Mouse (Mus musculus): ENCODE results near the gene Lkaaear1. TPM values are rescaled to one million over a fixed set of nuclear protein-coding genes. Genes with fewer than 3 reads are reported as not detected.

The Lkaaear1 gene
- polyA plus RNA-seq, 1 experiment from 2014 or later = not detected

DNA sequence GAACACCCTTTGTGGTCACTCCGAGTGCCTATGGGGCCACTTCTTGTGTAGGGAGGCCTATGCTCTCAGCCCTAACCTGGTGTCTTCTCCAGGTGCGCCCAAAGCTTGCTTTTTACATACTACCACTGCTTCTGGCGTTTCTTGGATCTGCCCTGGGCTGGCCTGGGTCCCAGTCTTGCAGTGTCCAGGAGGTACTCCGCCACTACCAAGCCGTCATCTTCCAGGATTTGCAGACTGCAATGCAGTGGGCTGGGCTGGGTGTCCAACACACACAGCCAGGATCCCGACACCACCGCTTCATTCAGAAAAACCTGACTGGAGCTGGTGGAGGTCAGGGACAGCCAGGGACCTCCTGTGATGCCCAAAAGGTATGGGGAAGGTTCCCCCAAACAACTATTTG is 39.7 kb downstream of the Lkaaear1 start:
- Histone ChIP-seq H3K27ac (ENCODE audit: low read depth, low read length) (no peak overlapping the region), H3K4me3 (ENCODE audit: low read depth, low read length) (no peak overlapping the region), H3K27me3 (ENCODE audit: control insufficient read depth, insufficient read depth, low read length) (no peaks in the 10 kb centered on the region), H3K9ac (ENCODE audit: low read length) (no peak overlapping the region), H3K36me3 (ENCODE audit: control insufficient read depth, insufficient read depth, low read length) (no peaks in the 10 kb centered on the region; the same call in 1 of the 2 replicates), H3K4me2 (ENCODE audit: low read depth, low read length, severe bottlenecking) (no peak overlapping the region), H3K9me3 (ENCODE audit: control insufficient read depth, low read length) (no peaks in the 10 kb centered on the region), H3K4me1 (replicated peaks; ENCODE audit: control insufficient read depth, insufficient read depth, low read length) (no peaks in the 10 kb centered on the region)
- WGBS = 85% methylated on average over 7 of the region's 7 CpGs
- ATAC-seq (replicated peaks; ENCODE audit: low FRiP score) (no peak), DNase-seq (ENCODE audit: low spot score) (no peak)

DNA sequence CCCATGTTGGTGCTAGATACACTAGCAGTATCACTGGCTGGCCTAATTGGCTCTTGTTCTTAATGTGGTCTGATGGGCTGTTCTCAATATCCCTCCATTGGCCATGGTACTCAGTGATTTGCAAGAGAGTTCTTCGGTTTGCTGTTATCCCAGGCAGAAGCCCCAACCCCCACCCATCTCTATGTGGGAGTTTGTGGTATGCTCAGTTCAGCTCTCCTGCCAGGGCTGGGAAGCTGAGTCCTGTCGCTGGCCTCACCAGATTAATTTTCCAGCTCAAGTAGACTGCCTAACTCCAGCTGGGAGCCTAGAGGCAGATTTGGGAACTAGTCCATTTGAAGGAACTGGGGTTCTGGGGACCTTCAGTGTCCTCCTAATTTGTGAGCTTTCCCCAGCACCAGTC is 40.8 kb downstream of the Lkaaear1 start:
- no peaks in the 10 kb centered on the region for H3K4me1 ChIP-seq (replicated peaks; ENCODE audit: control insufficient read depth, insufficient read depth, low read length)
- no peaks in the 10 kb centered on the region for H3K27me3 ChIP-seq (ENCODE audit: control insufficient read depth, insufficient read depth, low read length)
- DNase-seq (ENCODE audit: low spot score) (no peak), ATAC-seq (replicated peaks; ENCODE audit: low FRiP score) (no peak)
- no peak overlapping the region for H3K4me3 ChIP-seq (ENCODE audit: low read depth, low read length)
- H3K27ac ChIP-seq (ENCODE audit: low read depth, low read length) = no peak overlapping the region
- H3K9me3 ChIP-seq (ENCODE audit: control insufficient read depth, low read length) = no peaks in the 10 kb centered on the region
- no peak overlapping the region for H3K9ac ChIP-seq (ENCODE audit: low read length)
- H3K4me2 ChIP-seq (ENCODE audit: low read depth, low read length, severe bottlenecking) = no peak overlapping the region
- no peaks in the 10 kb centered on the region; the same call in 1 of the 2 replicates for H3K36me3 ChIP-seq (ENCODE audit: control insufficient read depth, insufficient read depth, low read length)
- 81% methylated on average over 2 of the region's 2 CpGs for WGBS

DNA sequence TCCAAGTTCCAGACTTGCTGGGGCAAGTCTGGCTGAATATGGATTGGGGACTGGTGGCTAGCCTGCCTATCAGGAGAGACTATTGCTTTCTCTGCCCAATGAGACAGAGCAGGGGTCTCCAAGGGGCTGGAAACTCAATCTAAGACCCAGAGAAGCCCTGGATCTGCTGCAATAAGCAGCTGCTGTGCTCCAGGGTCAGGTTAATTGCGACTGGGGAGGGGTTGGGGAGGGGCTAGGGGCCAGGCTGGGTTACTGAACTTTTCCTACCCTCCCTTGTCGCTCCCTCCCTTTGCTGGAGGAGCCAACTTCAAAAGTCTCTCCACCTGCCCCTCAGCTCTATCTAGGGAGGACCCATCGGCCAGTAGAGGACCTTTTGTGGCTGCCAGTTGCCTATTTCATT is 41.5 kb downstream of the Lkaaear1 start, which contains the start of gene Gm29797:
Gene Gm29797, plus strand, starts transcription at position 301 of the 400 bp plus-strand sequence.
- Histone ChIP-seq H3K4me2 (ENCODE audit: low read depth, low read length, severe bottlenecking) (no peak within 1 kb of the TSS), H3K4me3 (ENCODE audit: low read depth, low read length) (no peak within 1 kb of the TSS), H3K9ac (ENCODE audit: low read length) (no peak within 1 kb of the TSS), H3K9me3 (ENCODE audit: control insufficient read depth, low read length) (no peaks in the 10 kb centered on the region), H3K36me3 (ENCODE audit: control insufficient read depth, insufficient read depth, low read length) (peaks cover 3% of the 10 kb centered on the region; the same call in 1 of the 2 replicates), H3K4me1 (replicated peaks; ENCODE audit: control insufficient read depth, insufficient read depth, low read length) (no peaks in the 10 kb centered on the region), H3K27me3 (ENCODE audit: control insufficient read depth, insufficient read depth, low read length) (no peaks in the 10 kb centered on the region), H3K27ac (ENCODE audit: low read depth, low read length) (no peak within 1 kb of the TSS)
- DNase-seq (ENCODE audit: low spot score) = no peak
- ATAC-seq (replicated peaks; ENCODE audit: low FRiP score) = no peak
- 68% methylated on average over 3 of the region's 3 CpGs for WGBS

DNA sequence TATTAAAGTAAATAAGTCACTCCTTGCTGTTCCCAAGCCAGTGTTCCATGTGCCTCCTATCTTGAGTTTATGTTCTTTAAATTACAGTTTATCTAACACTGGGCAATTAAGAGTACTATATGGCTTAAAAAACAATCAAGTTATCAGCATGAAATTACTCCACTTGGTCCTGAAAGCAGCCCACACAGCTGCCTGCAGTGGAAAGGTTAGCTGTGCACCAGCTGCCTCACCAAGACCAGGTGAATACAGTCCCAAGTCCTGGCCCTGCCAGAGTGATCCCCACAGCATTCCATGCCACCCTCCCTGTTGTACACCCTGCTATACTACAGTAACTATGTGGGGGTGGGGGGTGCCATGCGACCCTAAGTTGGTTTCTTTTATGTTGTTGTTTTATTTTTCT is 44.7 kb downstream of the Lkaaear1 start:
- H3K36me3 ChIP-seq (ENCODE audit: control insufficient read depth, insufficient read depth, low read length) = peaks cover 17% of the 10 kb centered on the region; the same call in 1 of the 2 replicates
- H3K27ac ChIP-seq (ENCODE audit: low read depth, low read length) = no peak overlapping the region
- no peak overlapping the region for H3K9ac ChIP-seq (ENCODE audit: low read length)
- no peaks in the 10 kb centered on the region for H3K4me1 ChIP-seq (replicated peaks; ENCODE audit: control insufficient read depth, insufficient read depth, low read length)
- H3K9me3 ChIP-seq (ENCODE audit: control insufficient read depth, low read length) = no peaks in the 10 kb centered on the region
- WGBS = 88% methylated on average over 1 of the region's 1 CpGs
- no peak overlapping the region for H3K4me2 ChIP-seq (ENCODE audit: low read depth, low read length, severe bottlenecking)
- H3K4me3 ChIP-seq (ENCODE audit: low read depth, low read length) = no peak overlapping the region
- no peaks in the 10 kb centered on the region for H3K27me3 ChIP-seq (ENCODE audit: control insufficient read depth, insufficient read depth, low read length)
- ATAC-seq (replicated peaks; ENCODE audit: low FRiP score) (no peak), DNase-seq (ENCODE audit: low spot score) (no peak)

DNA sequence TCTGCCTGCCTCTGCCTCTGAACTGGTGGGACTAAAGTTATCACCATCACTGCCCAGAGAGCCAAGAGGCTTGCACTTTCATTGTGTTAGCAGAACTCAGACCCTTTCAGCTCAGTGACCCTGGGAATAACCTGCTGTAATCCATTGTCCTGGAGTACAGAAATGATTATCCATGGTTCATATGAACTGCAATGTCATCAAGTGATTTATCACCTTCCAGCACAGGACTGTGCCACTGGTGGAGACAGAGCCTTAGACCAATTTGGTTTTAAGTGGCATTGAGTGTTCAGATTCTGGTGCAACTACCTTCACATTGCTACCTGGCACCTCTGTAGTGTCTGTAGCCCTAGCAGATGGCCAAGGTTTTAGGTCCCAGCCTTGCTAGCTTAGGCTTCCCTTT is 45.2 kb downstream of the Lkaaear1 start:
- no peak overlapping the region for H3K27ac ChIP-seq (ENCODE audit: low read depth, low read length)
- DNase-seq (ENCODE audit: low spot score) = no peak
- H3K4me2 ChIP-seq (ENCODE audit: low read depth, low read length, severe bottlenecking) = no peak overlapping the region
- H3K9me3 ChIP-seq (ENCODE audit: control insufficient read depth, low read length) = no peaks in the 10 kb centered on the region
- peaks cover 21% of the 10 kb centered on the region; the same call in 1 of the 2 replicates for H3K36me3 ChIP-seq (ENCODE audit: control insufficient read depth, insufficient read depth, low read length)
- no peaks in the 10 kb centered on the region for H3K27me3 ChIP-seq (ENCODE audit: control insufficient read depth, insufficient read depth, low read length)
- no peaks in the 10 kb centered on the region for H3K4me1 ChIP-seq (replicated peaks; ENCODE audit: control insufficient read depth, insufficient read depth, low read length)
- H3K9ac ChIP-seq (ENCODE audit: low read length) = no peak overlapping the region
- H3K4me3 ChIP-seq (ENCODE audit: low read depth, low read length) = no peak overlapping the region
- no peak for ATAC-seq (replicated peaks; ENCODE audit: low FRiP score)

DNA sequence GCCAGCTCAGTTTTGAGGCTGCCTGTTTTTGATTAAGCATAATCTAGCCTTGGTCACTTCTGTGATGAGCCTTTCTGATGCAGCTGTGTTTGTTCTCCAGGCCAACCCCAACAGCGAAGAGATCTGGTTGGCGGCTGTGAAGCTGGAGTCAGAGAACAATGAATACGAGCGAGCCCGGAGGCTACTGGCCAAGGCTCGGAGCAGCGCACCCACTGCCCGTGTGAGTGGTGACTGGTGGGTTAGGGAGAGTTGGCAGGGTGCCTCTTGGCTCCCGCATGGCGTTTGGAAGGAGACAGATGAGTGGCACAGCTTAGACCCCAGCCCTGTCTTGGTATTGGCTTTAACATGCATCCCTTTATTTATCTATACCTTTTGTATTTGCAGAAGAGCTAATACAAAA is 49.3 kb downstream of the Lkaaear1 start:
- Histone ChIP-seq H3K4me1 (replicated peaks; ENCODE audit: control insufficient read depth, insufficient read depth, low read length) (no peaks in the 10 kb centered on the region), H3K36me3 (ENCODE audit: control insufficient read depth, insufficient read depth, low read length) (peaks cover 25% of the 10 kb centered on the region; the same call in 1 of the 2 replicates), H3K9ac (ENCODE audit: low read length) (no peak overlapping the region), H3K27me3 (ENCODE audit: control insufficient read depth, insufficient read depth, low read length) (no peaks in the 10 kb centered on the region), H3K27ac (ENCODE audit: low read depth, low read length) (no peak overlapping the region), H3K9me3 (ENCODE audit: control insufficient read depth, low read length) (no peaks in the 10 kb centered on the region), H3K4me3 (ENCODE audit: low read depth, low read length) (no peak overlapping the region), H3K4me2 (ENCODE audit: low read depth, low read length, severe bottlenecking) (no peak overlapping the region)
- 88% methylated on average over 10 of the region's 10 CpGs for WGBS
- no peak for ATAC-seq (replicated peaks; ENCODE audit: low FRiP score)
- DNase-seq (ENCODE audit: low spot score) = no peak

Other genes starting within 250 kb of the Lkaaear1 start
- gene Zbtb46, start 239.0 kb downstream of the Lkaaear1 start, polyA plus RNA-seq (2014; fragmentation: Nextera tagmentation; extraction: Ambion mirVana) = 14.2 and 16.1 TPM in 2 replicates
- 0.15 TPM in 1 of 2 replicates, not detected in the other for gene Abhd16b, start 205.2 kb downstream of the Lkaaear1 start, polyA plus RNA-seq (2014; fragmentation: Nextera tagmentation; extraction: Ambion mirVana)
- gene Tpd52l2, start 201.3 kb downstream of the Lkaaear1 start, polyA plus RNA-seq (2014; fragmentation: Nextera tagmentation; extraction: Ambion mirVana) = 143 and 148 TPM in 2 replicates
- 103 and 104 TPM in 2 replicates for gene Dnajc5, start 178.0 kb downstream of the Lkaaear1 start, polyA plus RNA-seq (2014; fragmentation: Nextera tagmentation; extraction: Ambion mirVana)
- 51.0 and 51.5 TPM in 2 replicates for gene Uckl1, start 113.5 kb downstream of the Lkaaear1 start, polyA plus RNA-seq (2014; fragmentation: Nextera tagmentation; extraction: Ambion mirVana)
- gene Prpf6, start 106.6 kb downstream of the Lkaaear1 start, polyA plus RNA-seq (2014; fragmentation: Nextera tagmentation; extraction: Ambion mirVana) = 76.5 and 82.4 TPM in 2 replicates
- 53.7 and 60.7 TPM in 2 replicates for gene Zfp512b, start 105.6 kb downstream of the Lkaaear1 start, polyA plus RNA-seq (2014; fragmentation: Nextera tagmentation; extraction: Ambion mirVana)
- 52.0 and 58.5 TPM in 2 replicates for gene Samd10, start 99.2 kb downstream of the Lkaaear1 start, polyA plus RNA-seq (2014; fragmentation: Nextera tagmentation; extraction: Ambion mirVana)
- not detected in 2 replicates for gene Gm29797, start 41.4 kb downstream of the Lkaaear1 start, polyA plus RNA-seq (2014; fragmentation: Nextera tagmentation; extraction: Ambion mirVana)
- 15.8 and 18.8 TPM in 2 replicates for gene Sox18, start 26.8 kb downstream of the Lkaaear1 start, polyA plus RNA-seq (2014; fragmentation: Nextera tagmentation; extraction: Ambion mirVana)
- gene Tcea2, start 18.1 kb downstream of the Lkaaear1 start, polyA plus RNA-seq (2014; fragmentation: Nextera tagmentation; extraction: Ambion mirVana) = 21.1 and 22.6 TPM in 2 replicates
- 64.7 and 74.8 TPM in 2 replicates for gene Rgs19, start 4.5 kb downstream of the Lkaaear1 start, polyA plus RNA-seq (2014; fragmentation: Nextera tagmentation; extraction: Ambion mirVana)
- gene Oprl1, start 16.6 kb upstream of the Lkaaear1 start, polyA plus RNA-seq (2014; fragmentation: Nextera tagmentation; extraction: Ambion mirVana) = 12.8 and 15.8 TPM in 2 replicates
- 26.6 and 27.3 TPM in 2 replicates for gene Myt1, start 64.9 kb upstream of the Lkaaear1 start, polyA plus RNA-seq (2014; fragmentation: Nextera tagmentation; extraction: Ambion mirVana)
- 27.1 and 33.4 TPM in 2 replicates for gene Pcmtd2, start 139.4 kb upstream of the Lkaaear1 start, polyA plus RNA-seq (2014; fragmentation: Nextera tagmentation; extraction: Ambion mirVana)
- gene Polr3k, start 165.9 kb upstream of the Lkaaear1 start, polyA plus RNA-seq (2014; fragmentation: Nextera tagmentation; extraction: Ambion mirVana) = 99.4 and 103 TPM in 2 replicates